Mouse (Mus musculus): ENCODE measurements at regions not wholly inside any gene's neighbourhood (a gene's known extent, or its start where the extent isn't known, plus 50 kb on each side); places are given as distances from the start of the nearest gene placed in this dataset.

DNA sequence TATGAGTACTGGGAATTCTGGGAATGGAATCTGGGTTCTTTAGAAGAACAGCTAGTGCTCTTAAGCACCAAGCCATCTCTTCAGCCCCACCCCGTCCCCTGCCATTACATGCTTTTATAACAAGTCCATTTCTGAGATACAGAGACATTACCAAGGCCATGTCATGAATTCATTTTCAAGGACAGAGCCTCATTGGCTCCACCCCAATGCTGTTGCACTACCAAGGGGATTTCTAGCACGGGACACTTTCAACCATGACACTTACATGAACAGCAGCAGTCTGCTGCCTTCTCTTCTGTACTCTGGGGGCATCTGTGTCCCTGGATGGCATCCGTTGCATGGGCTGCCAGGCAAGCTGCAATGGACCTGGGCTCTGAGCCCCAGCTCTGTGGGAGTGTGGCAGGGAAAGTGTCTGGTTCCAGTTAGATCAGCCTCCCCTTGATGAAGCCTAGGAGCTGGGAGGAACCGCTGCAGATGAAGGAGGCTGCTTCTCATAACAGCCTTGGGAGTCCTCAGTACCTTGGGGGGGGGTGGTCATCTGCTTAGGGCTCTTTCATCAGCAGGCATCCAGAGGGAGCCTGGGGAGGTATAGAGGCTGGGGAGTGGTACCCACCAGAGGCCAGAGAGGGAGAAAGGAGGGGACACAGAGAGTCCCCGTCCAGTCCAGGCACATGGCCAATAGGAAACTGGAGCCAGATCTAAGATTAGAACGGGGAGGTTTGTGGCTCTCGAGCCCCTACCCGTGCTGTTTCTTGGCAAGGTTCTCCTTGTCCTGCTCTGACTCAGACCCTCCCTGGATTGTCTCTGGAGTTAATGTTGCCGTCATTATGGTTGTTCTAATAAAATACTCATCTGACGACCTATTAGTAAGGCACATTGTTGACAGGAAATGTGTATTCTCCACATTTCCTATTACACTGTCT lies 52.4 kb upstream of the Ctbp2 start:
- no peak for TF ChIP-seq POLR2A (IDR thresholded peaks at IDR 0.05; ENCODE audit: borderline replicate concordance, extremely low read depth, low read depth, low read length)
- no peak for TF ChIP-seq CTCF (IDR thresholded peaks at IDR 0.05; ENCODE audit: insufficient read depth, low read length)
